Mouse (Mus musculus) left cerebral cortex, postnatal 4 days (tissue): ENCODE measurements around the gene Rpia. TPM values are rescaled to one million over a fixed set of nuclear protein-coding genes. Genes with fewer than 3 reads are reported as not detected.

ENCODE experiments used
- DNase-seq: peaks from one replicate; pipeline ENCODE4 v3.0.0-alpha.2; 2022
- intact Hi-C: fragments of 180-260 bp; cut with DNase I; formaldehyde crosslinking; loops from one replicate; pipeline ENCODE4 v1.15.1; 2025
- total RNA-seq, 2 experiments: library from RNA; stranded (reverse); gene quantifications; 2 replicates each; pipeline ENCODE4 v1.2.3; 2021

The Rpia gene
- total RNA-seq, 2 experiments from 2014 or later, result 16.1 to 19.0 TPM

DNA sequence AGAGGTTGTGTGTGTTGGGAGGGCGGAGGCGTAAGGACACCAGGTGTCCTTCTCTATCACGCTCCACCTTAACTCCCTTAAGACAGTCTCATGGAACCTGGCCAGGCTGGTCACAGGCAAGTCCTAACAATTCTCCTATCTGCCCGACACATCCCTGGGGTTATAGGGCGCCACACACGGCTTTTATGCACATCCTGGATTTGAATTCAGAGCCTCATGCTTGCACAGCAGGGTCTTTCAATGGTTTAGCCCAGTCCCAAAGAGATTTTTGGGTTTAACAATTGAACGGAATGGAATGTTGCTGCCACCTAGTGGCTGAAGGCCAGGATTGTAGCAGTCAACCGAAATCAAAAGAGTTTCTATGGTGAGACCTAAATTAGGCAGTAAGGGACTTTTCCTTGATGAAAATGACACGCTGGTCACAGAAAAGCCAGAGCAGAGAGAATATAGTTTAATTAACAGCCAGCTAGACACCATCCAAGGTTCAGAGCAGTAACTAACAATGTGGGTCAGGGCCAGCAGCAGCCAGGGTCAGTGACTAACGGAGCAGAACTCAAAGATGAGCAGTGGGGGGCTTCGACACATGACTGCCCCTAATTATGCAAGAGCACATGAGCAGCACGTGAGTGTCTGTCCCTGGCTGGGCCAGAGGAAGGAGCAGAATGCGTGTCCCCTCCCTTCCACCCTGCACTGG lies 13.9 kb upstream of the Rpia start:
- intact Hi-C loops, result no loop called here
- DNase-seq, result peak; percentile 62

DNA sequence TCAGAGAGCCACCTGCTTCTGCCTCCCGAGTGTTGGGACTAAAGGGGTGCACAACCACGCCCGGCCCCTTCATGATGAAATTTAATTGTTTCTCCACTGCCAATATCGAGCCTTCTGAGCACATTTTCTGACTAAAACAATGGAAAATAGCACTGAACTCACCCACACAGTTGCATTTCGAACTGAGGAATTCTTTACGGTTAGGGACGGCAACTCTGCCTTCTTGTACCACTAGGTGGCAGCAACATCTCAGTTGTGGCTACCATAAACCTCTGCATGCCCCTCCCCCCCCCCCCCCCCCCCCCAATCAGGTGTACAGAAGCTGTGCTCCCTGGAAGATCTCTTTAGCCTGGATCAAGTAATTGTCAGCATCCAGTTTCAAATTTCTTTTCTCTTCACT lies 13.2 kb upstream of the Rpia start:
- intact Hi-C loops, result no loop called here
- DNase-seq, result peak; percentile 62

DNA sequence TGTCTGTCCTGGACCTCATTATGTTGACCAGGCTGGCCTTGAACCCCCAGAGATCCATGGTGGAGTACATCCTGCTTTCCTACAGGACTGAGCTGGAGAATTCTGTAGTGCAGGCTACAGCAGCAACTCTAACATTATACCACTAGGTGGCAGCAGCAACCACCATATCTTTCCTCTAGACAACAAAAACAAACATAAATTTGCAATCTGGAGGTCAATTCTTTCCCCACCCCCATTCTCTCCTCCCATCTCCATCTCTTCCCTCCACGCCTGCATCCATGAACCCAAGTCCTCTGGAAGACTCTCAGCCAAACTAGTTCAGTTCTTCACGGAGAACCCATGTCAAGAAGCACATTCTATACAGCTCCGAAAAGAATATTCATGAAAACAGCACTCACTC lies 12.6 kb upstream of the Rpia start:
- intact Hi-C loops, result no loop called here

DNA sequence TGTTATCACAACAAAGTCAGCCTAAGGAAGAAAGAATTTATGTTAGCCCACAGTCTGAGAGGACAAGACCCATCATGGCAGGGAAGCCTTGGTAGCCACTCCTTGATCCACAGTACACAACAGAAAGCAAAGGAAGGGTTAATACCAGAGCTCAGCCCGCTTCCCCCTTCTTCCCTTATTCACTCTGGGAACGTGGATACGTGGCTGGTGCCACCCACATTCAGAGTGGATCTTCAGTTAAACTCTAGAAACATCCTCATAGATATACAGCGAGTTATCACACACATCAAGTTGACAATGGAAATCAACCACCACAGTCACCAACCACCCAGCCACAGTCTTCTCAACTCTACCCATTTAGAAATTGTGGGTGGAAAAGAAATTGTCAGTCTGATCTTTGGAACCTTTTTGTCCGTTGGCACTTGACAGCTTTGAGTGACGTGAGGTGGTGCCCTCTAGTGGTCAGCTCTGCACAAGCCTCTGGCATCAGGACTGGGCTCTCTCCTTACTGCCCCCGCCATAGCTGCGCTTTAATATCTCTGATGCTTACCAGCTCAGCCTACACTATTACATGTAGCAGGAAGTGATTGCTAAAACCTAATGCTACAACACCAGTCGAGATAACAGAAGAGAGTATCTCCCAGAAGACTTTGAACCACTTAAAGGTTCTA lies 5.7 kb upstream of the Rpia start:
- peak; percentile 67 for DNase-seq
- intact Hi-C loops, result no loop called here

More for the DNA sequence above, 12.6 kb upstream of the Rpia start:
- DNase-seq, result peak; percentile 17

DNA sequence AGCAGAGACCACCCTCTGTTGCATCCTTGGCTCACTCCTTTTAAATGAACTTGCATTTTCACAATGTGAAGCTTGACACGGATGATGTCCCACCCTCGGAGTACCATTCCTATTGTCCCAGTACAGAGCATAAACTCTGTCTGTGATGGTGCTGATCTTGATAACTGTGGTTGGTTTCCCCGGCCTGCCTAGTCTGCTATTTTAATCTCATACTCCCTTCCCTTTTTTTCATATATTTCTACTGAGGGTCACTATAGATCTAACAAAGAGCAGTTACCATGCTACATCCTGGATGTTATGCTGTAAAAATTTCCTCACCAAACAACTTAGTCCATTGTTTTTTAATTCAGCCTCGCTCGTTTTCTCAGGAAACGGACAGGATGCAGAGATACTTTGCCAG lies 4.9 kb upstream of the Rpia start:
- DNase-seq, result no peak
- intact Hi-C loops, result no loop called here

DNA sequence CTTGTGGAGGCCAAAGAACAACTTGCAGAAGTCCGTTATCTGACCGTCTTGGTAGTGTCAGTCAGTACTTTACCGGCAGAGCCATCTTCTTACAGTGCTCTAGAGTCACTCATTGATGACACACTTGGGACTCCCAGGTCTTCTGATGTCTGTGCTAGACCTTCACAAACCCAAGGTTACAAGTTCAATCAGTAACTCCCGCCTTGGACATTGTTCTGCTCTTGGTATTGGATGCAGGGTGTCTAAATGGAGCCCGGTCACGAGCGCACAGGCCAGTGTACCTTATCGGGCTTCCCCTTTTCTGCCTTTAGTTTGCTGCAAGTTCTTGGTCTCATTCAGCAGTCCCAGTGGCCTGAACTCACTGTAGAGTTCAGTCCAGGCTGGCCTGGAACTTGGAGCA lies 612 bp upstream of the Rpia start:
- DNase-seq, result no peak
- intact Hi-C loops, result no loop called here

DNA sequence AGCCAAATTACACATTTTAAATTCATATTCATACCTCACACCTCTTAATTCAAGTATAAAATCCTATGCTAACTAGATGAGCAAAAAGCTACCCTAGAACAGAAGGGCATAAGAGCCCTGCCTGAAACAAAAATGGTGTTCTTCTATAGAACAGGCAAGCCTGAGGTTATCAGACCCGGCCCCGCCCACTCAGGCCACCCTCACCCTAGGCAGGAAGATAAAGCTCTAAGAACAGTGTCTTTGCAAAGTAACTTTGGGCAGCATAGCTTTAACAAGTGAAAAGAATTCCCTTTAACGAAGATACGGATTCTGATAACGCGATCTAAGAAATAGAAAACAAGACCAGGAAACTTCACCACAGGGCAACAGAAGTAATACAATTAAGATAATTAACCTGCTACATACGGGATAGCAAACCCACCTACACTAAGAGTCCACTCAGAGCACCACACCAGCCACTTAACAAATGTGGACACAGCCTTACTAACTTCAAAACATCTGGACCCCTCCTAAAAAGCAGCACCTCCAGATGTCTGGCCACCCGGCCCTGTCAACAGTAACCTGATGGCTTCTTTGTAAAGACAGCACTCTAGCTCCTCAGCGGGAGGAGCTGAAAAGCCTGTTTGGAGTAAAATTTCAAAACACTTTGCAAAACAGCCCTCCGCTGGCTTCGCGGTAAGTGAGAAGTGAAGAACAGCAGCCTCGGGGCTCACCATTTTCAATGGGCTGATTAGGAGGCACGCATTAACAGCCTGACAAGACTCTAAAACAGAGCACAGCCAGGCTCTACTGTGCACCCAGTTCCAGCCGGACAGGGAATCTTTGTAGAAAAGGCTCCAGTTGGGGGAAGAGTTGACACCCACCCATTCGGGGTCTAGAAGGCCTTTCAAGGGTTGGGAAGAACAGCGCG lies 925 bp downstream of the Rpia start:
- no peak for DNase-seq
- intact Hi-C loops, result no loop called here

DNA sequence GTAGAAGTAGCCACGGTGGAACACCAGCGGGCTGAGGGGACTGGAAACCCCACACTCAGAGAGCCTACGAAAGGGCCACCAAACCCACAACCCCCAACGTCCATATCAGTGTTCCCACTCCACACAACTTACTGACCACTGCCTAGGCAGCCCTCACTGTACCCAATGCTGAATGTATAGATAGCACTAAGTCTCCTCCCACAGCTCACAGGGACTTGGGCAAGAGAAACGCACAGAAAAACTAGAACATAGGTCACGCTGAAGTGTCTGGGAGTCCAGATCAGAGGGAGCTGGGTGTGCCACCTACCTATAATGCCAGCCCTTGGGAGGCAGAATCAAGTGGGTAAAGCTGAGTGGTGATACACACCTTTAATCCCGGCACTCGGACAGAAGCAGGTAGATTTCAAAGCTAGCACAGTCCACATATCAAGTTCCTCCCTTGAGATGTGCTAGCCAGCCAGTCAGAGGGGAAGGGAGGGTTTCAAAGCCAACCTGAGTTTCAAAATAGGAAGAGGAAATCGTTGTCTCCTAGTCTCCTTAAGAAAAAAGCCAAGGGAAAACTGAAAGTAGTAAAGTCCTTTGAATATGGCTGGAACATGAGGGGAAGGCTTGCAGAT lies 1.9 kb downstream of the Rpia start:
- intact Hi-C loops, result no loop called here

DNA sequence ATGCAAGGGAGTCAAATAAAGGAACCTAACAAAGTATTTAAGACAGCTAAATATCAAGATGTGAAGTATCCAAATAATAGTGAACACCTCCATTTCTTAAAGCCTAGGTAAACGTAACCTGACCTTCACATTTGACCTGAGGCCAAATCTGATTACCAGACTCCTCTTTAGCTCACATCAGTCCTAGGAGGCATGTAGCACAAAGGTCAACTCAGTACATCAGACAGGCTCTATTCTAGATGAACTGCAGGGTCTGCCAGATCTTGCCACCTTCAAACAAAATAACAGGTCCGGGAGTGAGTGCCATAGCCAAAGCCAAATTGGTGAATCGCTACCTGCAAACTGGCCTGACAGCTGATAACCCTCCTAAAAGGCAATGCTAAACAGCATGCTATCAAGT lies 2.9 kb downstream of the Rpia start:
- DNase-seq, result no peak
- intact Hi-C loops, result no loop called here

More for the DNA sequence above, 1.9 kb downstream of the Rpia start:
- no peak for DNase-seq

DNA sequence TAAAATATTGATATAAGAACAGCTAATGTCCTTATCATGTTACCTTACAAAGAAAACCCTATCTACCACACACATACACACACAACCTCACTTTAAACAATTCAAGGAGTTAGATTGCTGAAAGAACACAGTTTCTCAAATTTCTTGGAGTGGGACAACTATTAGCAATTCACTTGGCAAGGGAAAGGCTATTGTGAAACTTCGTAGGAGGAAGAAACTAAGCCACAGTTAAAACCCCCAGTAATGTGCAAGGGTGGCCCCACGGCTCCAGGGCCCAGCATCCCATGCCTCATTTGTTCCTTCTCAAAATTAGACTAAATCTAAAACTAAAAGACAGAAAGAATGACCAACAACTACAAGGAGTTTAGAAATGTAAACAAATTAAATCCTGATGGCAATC lies 4.5 kb downstream of the Rpia start:
- intact Hi-C loops, result no loop called here
- DNase-seq, result no peak

DNA sequence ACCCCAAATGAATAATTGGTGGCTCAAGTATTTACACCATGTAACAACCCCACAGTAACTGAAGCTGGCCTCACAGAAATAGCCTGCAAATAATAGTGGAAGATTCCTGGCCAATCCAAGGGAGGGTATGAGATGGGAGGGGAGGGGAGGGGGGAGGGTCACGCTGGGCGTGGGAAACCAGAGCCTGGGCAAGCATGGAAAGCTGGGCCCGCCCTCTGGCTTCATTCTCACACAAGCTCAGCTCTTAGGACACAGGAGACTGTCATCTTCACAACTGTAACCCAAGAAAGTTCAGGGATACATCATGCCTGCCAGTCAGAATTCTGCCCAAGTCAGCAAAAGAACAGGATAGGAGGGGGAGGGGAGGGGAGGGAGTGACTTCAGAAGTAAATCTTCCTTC lies 6.2 kb downstream of the Rpia start:
- DNase-seq, result no peak
- intact Hi-C loops, result no loop called here

DNA sequence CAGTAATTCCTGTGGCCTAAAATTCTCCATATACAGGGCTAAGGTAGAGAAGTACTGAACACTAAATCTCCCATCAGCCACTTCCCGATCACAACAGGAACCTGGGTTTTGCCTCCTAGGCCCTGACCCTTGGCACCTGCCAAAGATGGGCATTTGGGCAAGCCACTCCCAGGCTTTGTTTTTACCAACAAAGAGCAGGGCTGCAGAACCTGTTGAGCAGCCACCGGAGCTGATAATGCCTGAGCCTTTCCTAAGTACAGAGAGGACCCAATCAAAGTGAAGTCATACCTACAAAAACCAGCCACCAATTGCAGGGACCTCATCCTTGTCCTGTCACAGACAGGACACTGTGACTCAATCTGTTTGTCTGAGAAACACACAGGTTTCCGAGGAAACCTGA lies 7.2 kb downstream of the Rpia start:
- intact Hi-C loops, result no loop called here
- DNase-seq, result no peak

DNA sequence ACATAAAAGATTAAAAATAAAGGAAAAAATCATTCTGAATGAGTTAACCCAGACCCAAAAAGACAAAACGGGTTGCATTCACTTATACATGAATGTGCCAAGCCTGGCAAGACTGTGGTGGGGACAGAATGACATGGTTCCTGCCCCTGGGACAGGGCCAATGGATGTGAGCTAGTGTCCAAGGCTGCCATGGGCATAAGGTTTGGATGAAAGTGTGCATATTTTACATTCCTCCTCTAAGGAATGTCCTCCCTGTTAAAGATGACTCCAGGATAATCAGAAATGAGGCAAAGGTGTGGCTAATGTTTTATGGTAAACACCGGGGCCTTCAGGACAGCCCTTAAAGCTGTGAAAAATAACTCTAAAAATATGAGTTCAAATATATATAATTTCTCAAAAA lies 10.7 kb downstream of the Rpia start:
- intact Hi-C loops, result no loop called here
- no peak for DNase-seq

DNA sequence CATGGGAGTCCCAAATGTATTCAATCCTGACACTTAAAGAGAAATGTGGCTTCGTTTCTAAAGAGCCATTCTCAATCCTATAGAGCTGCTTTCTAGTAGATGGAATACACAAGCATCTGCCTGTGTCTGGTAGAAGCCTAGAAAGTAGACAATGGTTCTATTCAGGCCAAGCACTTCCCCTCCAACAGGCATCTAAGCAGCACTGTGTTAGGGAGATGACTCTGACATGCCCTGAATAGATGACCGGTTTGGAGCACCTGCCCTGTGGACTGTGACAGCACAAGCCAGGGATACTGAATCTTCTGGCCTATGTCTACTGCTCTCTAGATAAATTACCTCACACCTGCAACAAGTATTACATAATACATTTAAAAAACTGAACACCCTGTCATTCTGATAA lies 17.7 kb downstream of the Rpia start:
- no peak for DNase-seq
- intact Hi-C loops, result no loop called here

DNA sequence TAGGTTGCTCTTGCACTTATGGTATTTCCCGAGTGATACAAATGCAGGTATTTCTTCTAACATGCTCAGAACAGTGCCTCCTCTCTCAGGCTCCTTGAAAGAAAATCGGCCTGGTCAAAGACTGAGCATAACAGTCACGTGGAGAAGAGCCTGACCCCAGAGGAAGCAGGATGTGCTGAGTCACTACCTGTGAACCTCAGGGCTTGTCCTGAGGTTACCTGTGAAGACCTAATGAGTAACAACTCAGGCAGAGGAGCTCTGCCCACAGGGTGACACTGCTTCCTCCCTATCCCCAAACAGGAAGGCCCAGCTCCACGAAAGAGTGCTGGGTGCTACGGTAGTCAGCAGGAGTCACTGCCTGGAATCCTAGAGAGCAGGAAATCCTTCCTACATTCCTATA lies 18.3 kb downstream of the Rpia start:
- intact Hi-C loops, result no loop called here
- DNase-seq, result no peak

DNA sequence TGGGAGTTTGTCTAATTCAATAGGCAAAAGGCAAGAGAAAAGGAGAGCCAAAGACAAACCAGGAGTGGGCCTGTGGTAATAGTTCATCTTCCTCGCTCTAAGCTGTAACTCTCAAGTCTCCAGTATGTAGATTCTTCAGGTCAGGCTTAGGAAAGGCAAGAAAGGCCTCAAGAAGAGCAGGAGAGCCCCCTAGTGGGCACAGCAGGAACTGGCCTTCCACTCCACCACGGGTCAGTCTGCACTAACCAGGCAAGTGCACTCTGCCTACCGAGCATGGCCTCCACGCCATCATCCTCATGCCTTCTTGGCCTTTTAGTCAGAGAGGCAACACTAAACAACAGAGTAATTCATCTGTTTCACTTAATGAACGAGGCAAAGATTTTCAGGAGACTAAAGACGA lies 23.3 kb downstream of the Rpia start:
- peak; percentile 71 for DNase-seq
- intact Hi-C loops, result no loop called here

DNA sequence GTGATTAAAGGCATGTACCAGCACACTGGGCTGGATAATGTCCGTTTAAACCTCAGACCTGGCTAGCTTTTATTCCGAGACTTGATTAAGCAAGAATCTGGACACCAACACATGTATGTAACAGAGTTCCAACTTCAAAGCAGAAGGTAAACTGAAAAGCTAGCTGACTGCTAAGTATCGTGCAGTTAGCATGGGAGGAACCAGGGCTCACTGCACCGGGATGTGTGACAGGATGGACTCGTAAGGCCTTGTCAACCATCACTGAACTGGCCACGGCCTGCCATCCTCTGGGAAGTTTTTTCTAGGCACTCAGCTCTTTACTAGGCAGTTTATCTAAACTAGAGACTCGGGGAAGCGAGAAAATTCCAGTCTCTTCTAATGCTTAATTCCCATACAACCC lies 27.0 kb downstream of the Rpia start:
- DNase-seq, result no peak
- intact Hi-C loops, result no loop called here

DNA sequence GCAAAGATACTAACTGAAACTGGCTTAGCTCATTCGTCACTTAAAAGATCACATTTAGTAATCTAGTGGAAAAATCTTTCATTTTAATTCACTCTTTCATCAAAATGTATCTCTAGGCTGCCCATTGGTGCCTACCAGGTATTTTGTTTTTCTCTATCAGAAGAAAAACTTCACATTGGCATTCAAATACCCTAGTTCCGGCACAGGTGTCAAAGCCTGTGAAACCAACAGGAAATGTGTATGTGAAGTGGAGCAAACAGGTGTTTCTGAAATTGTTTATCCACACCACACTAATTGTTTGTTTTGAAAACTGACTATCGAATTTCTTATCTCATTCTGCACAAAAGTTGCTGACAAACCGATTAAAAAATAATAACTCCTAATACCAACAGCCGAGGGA lies 27.5 kb downstream of the Rpia start:
- intact Hi-C loops, result no loop called here
- no peak for DNase-seq

DNA sequence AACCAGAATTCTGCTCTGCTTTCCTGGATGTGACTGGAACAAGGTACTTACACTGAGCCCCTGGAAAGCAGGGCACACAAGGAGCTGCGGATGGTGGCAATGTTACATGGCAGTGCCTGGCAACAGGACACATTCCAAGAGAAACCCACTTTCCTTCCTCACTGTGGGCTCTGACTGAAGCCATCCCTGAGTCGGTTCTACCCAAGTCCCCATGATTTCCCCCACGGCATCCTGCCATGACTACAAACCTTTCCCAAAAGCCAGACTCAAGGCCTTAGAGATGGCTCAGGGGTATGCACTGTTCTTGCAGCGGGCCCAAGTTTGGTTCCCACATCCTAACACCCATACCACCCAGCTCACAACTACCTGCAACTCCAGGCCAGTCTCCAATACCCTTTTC lies 28.2 kb downstream of the Rpia start:
- DNase-seq, result no peak
- intact Hi-C loops, result no loop called here

DNA sequence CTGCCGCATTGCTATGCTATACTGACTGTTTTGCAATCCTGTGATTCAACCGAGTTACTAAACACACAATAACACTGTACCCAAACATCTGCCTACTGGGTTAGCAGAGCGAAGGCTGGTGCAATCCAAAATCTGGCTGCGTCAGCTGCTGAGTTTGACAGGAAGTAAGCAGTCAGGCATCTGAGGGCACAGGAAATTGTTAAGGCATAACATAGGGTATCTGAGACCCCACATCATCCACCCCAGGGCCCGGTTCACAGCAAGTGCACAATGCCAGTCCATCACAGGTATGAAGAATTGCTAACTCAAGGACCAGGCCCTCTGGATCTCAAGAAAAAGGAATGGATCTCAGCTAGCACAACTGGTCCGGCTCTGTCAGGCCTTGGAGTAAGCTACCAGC lies 29.4 kb downstream of the Rpia start:
- intact Hi-C loops, result no loop called here
- no peak for DNase-seq

DNA sequence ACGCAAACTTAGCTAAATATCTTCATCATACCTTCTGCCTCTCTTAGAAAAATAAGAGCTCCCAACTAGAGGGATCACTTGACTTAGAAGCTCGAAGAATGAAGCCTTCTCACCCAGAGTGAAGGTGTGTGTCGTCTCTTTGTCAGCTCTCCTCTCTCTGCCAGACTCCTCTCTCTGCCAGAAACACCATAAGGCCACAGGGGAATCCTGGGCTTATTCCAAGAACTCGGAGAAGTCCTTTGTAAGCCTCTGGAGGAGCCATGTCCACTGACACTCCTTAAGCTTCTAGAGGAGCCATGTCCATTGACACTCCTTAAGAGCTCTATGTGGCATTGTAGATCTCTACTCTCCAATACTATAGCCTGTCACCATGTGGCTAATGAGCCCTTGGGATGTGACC lies 31.1 kb downstream of the Rpia start:
- peak; percentile 9 for DNase-seq
- intact Hi-C loops, result no loop called here
